Mouse (Mus musculus) intestine, postnatal 0 days (tissue): Measurements from ENCODE around the gene Olfr671. TPM values are rescaled to one million over a fixed set of nuclear protein-coding genes. Genes with fewer than 3 reads are reported as not detected.

Experiments
- ATAC-seq: fragments of 200-750 bp; cut with Nextera tagmentation; 2 replicates; pipeline ENCODE4 v1.8.0; 2017; ENCODE audit warnings: mild to moderate bottlenecking, moderate TSS enrichment, moderate library complexity
- H3K27ac ChIP-seq: fragments of 300-500 bp; sonication (generic); 2 replicates; pipeline ENCODE4 v1.5.1; 2014; ENCODE audit warnings: mild to moderate bottlenecking, low read depth, low read length, moderate library complexity
- H3K27me3 ChIP-seq: fragments of 300-500 bp; sonication (generic); replicated peaks from 2 replicates; pipeline ENCODE4 v1.6.1; 2014; ENCODE audit warnings: low read length, mixed read lengths; ENCODE audit not compliant: control insufficient read depth, insufficient read depth
- H3K36me3 ChIP-seq: fragments of 300-500 bp; sonication (generic); 2 replicates; pipeline ENCODE4 v1.6.1; 2014; ENCODE audit warnings: mild to moderate bottlenecking, moderate library complexity; ENCODE audit not compliant: control insufficient read depth, insufficient read depth
- H3K4me1 ChIP-seq: fragments of 300-500 bp; sonication (generic); replicated peaks from 2 replicates; pipeline ENCODE4 v1.6.1; 2014; ENCODE audit warnings: antibody characterized with exemption, low read length, mixed read lengths; ENCODE audit not compliant: control insufficient read depth, insufficient read depth
- H3K4me2 ChIP-seq: fragments of 300-500 bp; sonication (generic); replicated peaks from 2 replicates; pipeline ENCODE4 v1.6.1; 2014; ENCODE audit warnings: low read depth, mild to moderate bottlenecking, moderate library complexity
- H3K4me3 ChIP-seq: fragments of 300-500 bp; sonication (generic); 2 replicates; pipeline ENCODE4 v1.5.1; 2014; ENCODE audit warnings: low read depth, low read length
- H3K9ac ChIP-seq: fragments of 300-500 bp; sonication (generic); 2 replicates; pipeline ENCODE4 v1.6.1; 2014; ENCODE audit warnings: mild to moderate bottlenecking, low read depth, low read length
- H3K9me3 ChIP-seq: fragments of 300-500 bp; sonication (generic); 2 replicates; pipeline ENCODE4 v1.6.1; 2016; ENCODE audit warnings: mixed run types; ENCODE audit not compliant: control insufficient read depth
- CTCF ChIP-seq: sonication (generic); IDR thresholded peaks from 2 replicates; pipeline ENCODE4 v1.5.1; 2016; ENCODE audit warnings: low read depth, mild to moderate bottlenecking, control low read depth, antibody characterized with exemption, moderate library complexity
- WGBS: fragments of 180-500 bp; shearing (Covaris S2); extraction: QIAGEN DNeasy Blood & Tissue Kit; methylation state at CpG from one replicate; pipeline ENCODE4 v1.1.7; 2014; 5-methylcytosine and 5-hydroxymethylcytosine counted together
- polyA plus RNA-seq: library from polyadenylated mRNA; unstranded; fragments of >200 nt; fragmentation: Nextera tagmentation; extraction: Ambion mirVana; gene quantifications from 2 replicates; pipeline ENCODE4 v1.2.1, GENCODE M21; 2015

Gene Olfr671
- polyA plus RNA-seq, 1 experiment from 2014 or later, result not detected

- Histone ChIP-seq H3K4me3 (no peak within 1 kb of the TSS), H3K36me3 (no peaks in the 10 kb centered on the region), H3K4me2 (no peak within 1 kb of the TSS), H3K27ac (no peak within 1 kb of the TSS), H3K4me1 (no peaks in the 10 kb centered on the region), H3K27me3 (no peaks in the 10 kb centered on the region), H3K9me3 (no peaks in the 10 kb centered on the region), H3K9ac (no peak within 1 kb of the TSS)
- WGBS, result 73% methylated on average over 1 of the region's 1 CpGs
- ATAC-seq, result no peak
- no peak for TF ChIP-seq CTCF
Observed at GRCm38 (mm10) chr7:104933940-104934339, 45.0 kb downstream of the Olfr671 start, which contains the start of gene Olfr669. Gene Olfr669 (plus strand): TSS chr7:104934240.

- TF ChIP-seq CTCF, result no peak
- H3K4me3 ChIP-seq, result no peak within 1 kb of the TSS
- no peaks in the 10 kb centered on the region for H3K9me3 ChIP-seq
- H3K27ac ChIP-seq, result no peak within 1 kb of the TSS
- H3K9ac ChIP-seq, result no peak within 1 kb of the TSS
- H3K4me1 ChIP-seq, result no peaks in the 10 kb centered on the region
- H3K36me3 ChIP-seq, result no peaks in the 10 kb centered on the region
- H3K4me2 ChIP-seq, result no peak within 1 kb of the TSS
- ATAC-seq, result no peak
- H3K27me3 ChIP-seq, result no peaks in the 10 kb centered on the region
- WGBS, result 71% methylated on average over 1 of the region's 1 CpGs
Observed at GRCm38 (mm10) chr7:104927957-104928356, 51.0 kb downstream of the Olfr671 start, which contains the start of gene Olfr668. Gene Olfr668 (minus strand): TSS chr7:104928057.

Other genes starting within 250 kb of the Olfr671 start
- not detected in 2 replicates for gene Usp17le, start 201.7 kb downstream of the Olfr671 start, polyA plus RNA-seq
- not detected in 2 replicates for gene Usp17lb, start 136.5 kb downstream of the Olfr671 start, polyA plus RNA-seq
- not detected in 2 replicates for gene Usp17la, start 122.1 kb downstream of the Olfr671 start, polyA plus RNA-seq
- gene Olfr665, start 101.1 kb downstream of the Olfr671 start, polyA plus RNA-seq, result not detected in 2 replicates
- not detected in 2 replicates for gene Olfr666, start 83.2 kb downstream of the Olfr671 start, polyA plus RNA-seq
- not detected in 2 replicates for gene Olfr667, start 57.6 kb downstream of the Olfr671 start, polyA plus RNA-seq
- not detected in 2 replicates for gene Olfr668, start 51.1 kb downstream of the Olfr671 start, polyA plus RNA-seq
- gene Olfr669, start 44.9 kb downstream of the Olfr671 start, polyA plus RNA-seq, result not detected in 2 replicates
- not detected in 2 replicates for gene Olfr670, start 16.5 kb downstream of the Olfr671 start, polyA plus RNA-seq
- not detected in 2 replicates for gene Olfr672, start 22.9 kb upstream of the Olfr671 start, polyA plus RNA-seq
- gene Olfr675, start 49.3 kb upstream of the Olfr671 start, polyA plus RNA-seq, result not detected in 2 replicates
- gene Olfr676, start 53.6 kb upstream of the Olfr671 start, polyA plus RNA-seq, result not detected in 2 replicates
- gene Olfr677, start 72.2 kb upstream of the Olfr671 start, polyA plus RNA-seq, result not detected in 2 replicates
- not detected in 2 replicates for gene Olfr678, start 85.3 kb upstream of the Olfr671 start, polyA plus RNA-seq
- not detected in 2 replicates for gene Olfr679, start 102.1 kb upstream of the Olfr671 start, polyA plus RNA-seq
- not detected in 2 replicates for gene Olfr680-ps1, start 113.7 kb upstream of the Olfr671 start, polyA plus RNA-seq
- not detected in 2 replicates for gene Olfr681, start 137.7 kb upstream of the Olfr671 start, polyA plus RNA-seq
- gene Olfr683, start 167.9 kb upstream of the Olfr671 start, polyA plus RNA-seq, result not detected in 2 replicates
- not detected in 2 replicates for gene Olfr684, start 184.5 kb upstream of the Olfr671 start, polyA plus RNA-seq
- not detected in 2 replicates for gene Olfr685, start 206.9 kb upstream of the Olfr671 start, polyA plus RNA-seq
- gene Olfr686, start 228.4 kb upstream of the Olfr671 start, polyA plus RNA-seq, result not detected in 2 replicates